Mouse (Mus musculus) spleen, embryonic (tissue): ENCODE data around the gene Per1.

Source experiments
- CTCF ChIA-PET: fragments of 350-600 bp; sonication (Branson Sonifier 250); formaldehyde crosslinking; loops from one replicate; lab custom pipeline; 2022; lab: Charles Lee

Gene Per1

GRCm38 (mm10) chr11:69096360-69096986, 1.5 kb downstream of the Per1 start:
- CTCF ChIA-PET, result interaction anchor here (0.6 kb wide), 1 partner anchor 562 kb away, joined by 3 read pairs; no protein-coding TSS in a partner anchor

GRCm38 (mm10) chr11:69096987-69097900, 2.2 kb downstream of the Per1 start:
- CTCF ChIA-PET, result interaction anchor here (0.6 kb wide), 1 partner anchor 561 kb away, joined by 3 read pairs; no protein-coding TSS in a partner anchor

- CTCF ChIA-PET, result interaction anchor here (1.4 kb wide), 1 partner anchor 12 kb away, joined by 4 read pairs; no protein-coding TSS in a partner anchor
Observed at GRCm38 (mm10) chr11:69098039-69098761, 3.2 kb downstream of the Per1 start.

- CTCF ChIA-PET, result interaction anchor here (1.4 kb wide), 1 partner anchor 12 kb away, joined by 4 read pairs; no protein-coding TSS in a partner anchor
Observed at GRCm38 (mm10) chr11:69098762-69099091, 3.7 kb downstream of the Per1 start.

GRCm38 (mm10) chr11:69099177-69099914, 4.3 kb downstream of the Per1 start:
- CTCF ChIA-PET, result interaction anchor here (1.4 to 3.3 kb wide), 2 partner anchors 11 to 12 kb away, joined by 4 to 12 read pairs; no protein-coding TSS in a partner anchor

- CTCF ChIA-PET, result interaction anchor here (1.0 to 3.3 kb wide), 3 partner anchors 9 to 34 kb away, joined by 3 to 12 read pairs (median 4); no protein-coding TSS in a partner anchor
Observed at GRCm38 (mm10) chr11:69099915-69100345, 4.9 kb downstream of the Per1 start.

GRCm38 (mm10) chr11:69100639-69101360, 5.8 kb downstream of the Per1 start:
- CTCF ChIA-PET, result interaction anchor here (0.6 to 3.3 kb wide), 5 partner anchors 8 to 317 kb away, joined by 3 to 12 read pairs (median 4); no protein-coding TSS in a partner anchor

GRCm38 (mm10) chr11:69101604-69102402, 6.8 kb downstream of the Per1 start:
- CTCF ChIA-PET, result interaction anchor here (0.6 to 3.3 kb wide), 4 partner anchors 9 to 316 kb away, joined by 3 to 12 read pairs (median 8); no protein-coding TSS in a partner anchor

GRCm38 (mm10) chr11:69102403-69102725, 7.3 kb downstream of the Per1 start:
- CTCF ChIA-PET, result interaction anchor here (3.2 to 3.3 kb wide), 2 partner anchors 9 to 13 kb away, joined by 10 to 12 read pairs; no protein-coding TSS in a partner anchor

- CTCF ChIA-PET, result interaction anchor here (1.5 to 3.2 kb wide), 2 partner anchors 12 to 16 kb away, joined by 3 to 10 read pairs; no protein-coding TSS in a partner anchor
Observed at GRCm38 (mm10) chr11:69103121-69103520, 8.1 kb downstream of the Per1 start.

- CTCF ChIA-PET, result interaction anchor here (1.5 to 3.2 kb wide), 2 partner anchors 12 to 15 kb away, joined by 3 to 10 read pairs; no protein-coding TSS in a partner anchor
Observed at GRCm38 (mm10) chr11:69103531-69104435, 8.8 kb downstream of the Per1 start.

GRCm38 (mm10) chr11:69104487-69104886, 9.5 kb downstream of the Per1 start:
- CTCF ChIA-PET, result interaction anchor here (1.5 to 3.2 kb wide), 2 partner anchors 11 to 14 kb away, joined by 3 to 10 read pairs; no protein-coding TSS in a partner anchor

GRCm38 (mm10) chr11:69105227-69105626, 10.2 kb downstream of the Per1 start:
- CTCF ChIA-PET, result no interaction called here

GRCm38 (mm10) chr11:69105796-69106195, 10.8 kb downstream of the Per1 start:
- CTCF ChIA-PET, result no interaction called here

- CTCF ChIA-PET, result no interaction called here
Observed at GRCm38 (mm10) chr11:69106299-69106698, 11.3 kb downstream of the Per1 start.

- CTCF ChIA-PET, result interaction anchor here (0.6 kb wide), 1 partner anchor 35 kb away, joined by 6 read pairs; no protein-coding TSS in a partner anchor
Observed at GRCm38 (mm10) chr11:69106842-69107241, 11.8 kb downstream of the Per1 start.

GRCm38 (mm10) chr11:69107676-69108075, 12.7 kb downstream of the Per1 start:
- CTCF ChIA-PET, result interaction anchor here (0.5 kb wide), 1 partner anchor 904 kb away, joined by 7 read pairs; no protein-coding TSS in a partner anchor
